Mouse (Mus musculus): ENCODE data around the gene Pdcd2.
"Not testable (repeated sequence)": the region's sequence is repeated elsewhere in the genome, so short reads cannot be mapped to it uniquely, and the experiment has no call there.

- TF ChIP-seq CTCF (IDR thresholded peaks at IDR 0.05; ENCODE audit: extremely low read depth, insufficient read length, insufficient replicate concordance, low read depth, low read length); POLR2A (IDR thresholded peaks at IDR 0.05; ENCODE audit: low read depth, low read length): not testable (repeated sequence)
These were observed 16.8 kb upstream of the Pdcd2 start for GRCm38 (mm10) chr17:15543868-15544267.

Data from small intestine, adult 2 months (tissue).